Mouse (Mus musculus) midbrain, embryonic 13.5 days (tissue): ENCODE results near the gene Catsperd. TPM values are rescaled to one million over a fixed set of nuclear protein-coding genes. Genes with fewer than 3 reads are reported as not detected.
"Not testable (repeated sequence)": the region's sequence is repeated elsewhere in the genome, so short reads cannot be mapped to it uniquely, and the experiment has no call there.

Experiments
- ATAC-seq: fragments of 200-750 bp; cut with Nextera tagmentation; 2 replicates; pipeline ENCODE4 v1.8.0; 2017; ENCODE audit warnings: mild to moderate bottlenecking, moderate TSS enrichment, moderate library complexity
- H3K27ac ChIP-seq: fragments of 300-500 bp; sonication (generic); 2 replicates; pipeline ENCODE4 v1.5.1; 2015; ENCODE audit warnings: inconsistent platforms, mild to moderate bottlenecking, moderate library complexity
- H3K27me3 ChIP-seq: fragments of 300-500 bp; sonication (generic); 2 replicates; pipeline ENCODE4 v1.6.1; 2015; ENCODE audit warnings: mild to moderate bottlenecking, inconsistent platforms
- H3K36me3 ChIP-seq: fragments of 300-500 bp; sonication (generic); 2 replicates; pipeline ENCODE4 v1.6.1; 2015; ENCODE audit warnings: mild to moderate bottlenecking, inconsistent platforms
- H3K4me1 ChIP-seq: fragments of 300-500 bp; sonication (generic); replicated peaks from 2 replicates; pipeline ENCODE4 v1.6.1; 2015; ENCODE audit warnings: inconsistent platforms
- H3K4me2 ChIP-seq: fragments of 300-500 bp; sonication (generic); replicated peaks from 2 replicates; pipeline ENCODE4 v1.6.1; 2015; ENCODE audit warnings: moderate library complexity, mild to moderate bottlenecking, inconsistent platforms
- H3K4me3 ChIP-seq: fragments of 300-500 bp; sonication (generic); replicated peaks from 2 replicates; pipeline ENCODE4 v1.5.1; 2015; ENCODE audit warnings: mild to moderate bottlenecking, inconsistent platforms
- H3K9ac ChIP-seq: fragments of 300-500 bp; sonication (generic); replicated peaks from 2 replicates; pipeline ENCODE4 v1.6.1; 2015; ENCODE audit warnings: mild to moderate bottlenecking, inconsistent platforms
- H3K9me3 ChIP-seq: fragments of 300-500 bp; sonication (generic); 2 replicates; pipeline ENCODE4 v1.6.1; 2016; ENCODE audit warnings: mild to moderate bottlenecking, inconsistent platforms
- WGBS: fragments of 180-500 bp; shearing (Covaris S2); methylation state at CpG from one replicate; pipeline ENCODE4 v1.1.7; 2015; 5-methylcytosine and 5-hydroxymethylcytosine counted together
- polyA plus RNA-seq: library from polyadenylated mRNA; unstranded; fragments of >200 nt; fragmentation: Nextera tagmentation; extraction: Ambion mirVana; gene quantifications from 2 replicates; pipeline ENCODE4 v1.2.1, GENCODE M21; 2015

Gene Catsperd
- polyA plus RNA-seq, 1 experiment from 2014 or later: 2.0 TPM

DNA sequence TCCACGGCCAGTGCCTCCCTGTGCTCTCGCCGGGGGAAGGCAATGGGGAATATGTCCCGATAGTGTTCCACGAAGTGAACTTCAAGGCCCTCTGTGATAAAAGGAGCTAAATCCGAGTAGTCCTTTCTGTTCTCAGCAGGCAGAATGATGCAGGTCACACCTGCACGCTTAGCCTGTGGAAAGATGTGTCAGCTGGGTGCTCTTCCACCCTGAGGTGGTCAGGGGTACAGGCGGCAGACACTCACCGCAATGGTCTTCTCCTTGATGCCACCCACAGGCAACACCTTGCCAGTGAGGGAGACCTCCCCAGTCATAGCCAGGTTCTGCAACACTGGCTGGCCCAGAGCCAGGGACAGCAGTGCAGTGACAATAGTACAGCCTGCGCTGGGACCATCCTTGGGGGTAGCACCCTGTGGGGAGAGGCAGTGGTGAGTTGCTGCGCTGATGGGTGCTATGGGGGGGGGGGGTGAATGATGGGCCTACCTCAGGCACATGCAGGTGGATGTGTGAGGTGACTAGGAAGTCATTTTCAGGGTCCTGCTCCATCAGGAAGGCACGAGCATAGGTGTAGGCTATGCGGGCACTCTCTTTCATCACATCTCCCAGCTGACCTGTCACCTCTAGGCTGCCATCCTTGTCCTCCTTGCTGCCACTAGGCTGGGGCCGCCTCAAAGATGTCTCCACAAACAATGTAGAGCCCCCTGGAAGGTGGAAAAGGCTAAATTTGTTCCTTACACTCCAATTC, 13.4 kb upstream of the Catsperd start:
- Histone ChIP-seq H3K4me1 (peaks cover 41% of the 10 kb centered on the region), H3K27ac (no peak overlapping the region), H3K27me3 (no peaks in the 10 kb centered on the region), H3K4me3 (peak overlapping the region; percentile 73), H3K9me3 (no peaks in the 10 kb centered on the region), H3K9ac (peak overlapping the region; percentile 81), H3K4me2 (peak overlapping the region; percentile 83), H3K36me3 (peaks cover 54% of the 10 kb centered on the region)
- 35% methylated on average over 14 of the region's 14 CpGs for WGBS
- ATAC-seq: no peak

- peak overlapping the region; percentile 73 for H3K4me3 ChIP-seq
- no peaks in the 10 kb centered on the region for H3K9me3 ChIP-seq
- no peak for ATAC-seq
- H3K4me2 ChIP-seq: peak overlapping the region; percentile 83
- H3K9ac ChIP-seq: peak overlapping the region; percentile 81
- WGBS: 91% methylated on average over 11 of the region's 11 CpGs
- no peak overlapping the region for H3K27ac ChIP-seq
- peaks cover 61% of the 10 kb centered on the region for H3K36me3 ChIP-seq
- no peaks in the 10 kb centered on the region for H3K27me3 ChIP-seq
- peaks cover 38% of the 10 kb centered on the region for H3K4me1 ChIP-seq
These were observed 12.7 kb upstream of the Catsperd start for GRCm38 (mm10) chr17:56615136-56615784.

GRCm38 (mm10) chr17:56615792-56616191, 12.2 kb upstream of the Catsperd start:
- Histone ChIP-seq H3K4me3 (no peak overlapping the region), H3K36me3 (peaks cover 66% of the 10 kb centered on the region), H3K9me3 (no peaks in the 10 kb centered on the region), H3K9ac (no peak overlapping the region), H3K27ac (no peak overlapping the region), H3K27me3 (no peaks in the 10 kb centered on the region), H3K4me2 (no peak overlapping the region), H3K4me1 (peaks cover 33% of the 10 kb centered on the region)
- no peak for ATAC-seq
- 90% methylated on average over 4 of the region's 4 CpGs for WGBS

GRCm38 (mm10) chr17:56616725-56617124, 11.2 kb upstream of the Catsperd start:
- Histone ChIP-seq H3K36me3 (peaks cover 74% of the 10 kb centered on the region), H3K9ac (no peak overlapping the region), H3K4me2 (no peak overlapping the region), H3K4me1 (peaks cover 24% of the 10 kb centered on the region), H3K27ac (no peak overlapping the region), H3K9me3 (no peaks in the 10 kb centered on the region), H3K4me3 (no peak overlapping the region), H3K27me3 (no peaks in the 10 kb centered on the region)
- ATAC-seq: no peak
- 86% methylated on average over 3 of the region's 3 CpGs for WGBS

DNA sequence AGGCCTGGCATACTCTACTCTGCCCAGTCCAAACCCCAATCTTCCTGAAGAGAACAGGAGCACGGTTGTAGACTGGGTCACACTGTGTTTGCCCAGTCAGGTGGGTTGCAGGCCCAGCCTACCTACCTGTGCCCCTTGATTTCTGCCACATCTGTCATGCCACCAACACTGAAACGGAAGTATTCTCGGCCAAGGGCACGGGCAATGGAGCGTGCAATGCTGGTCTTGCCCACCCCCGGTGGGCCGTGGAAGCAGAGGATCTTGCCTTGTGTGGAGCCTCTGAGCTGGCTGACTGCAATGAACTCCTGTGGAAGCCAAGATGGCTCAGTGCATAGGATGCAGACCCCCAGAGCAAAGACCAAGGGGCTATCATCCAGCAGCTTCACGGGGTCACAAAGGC, 10.3 kb upstream of the Catsperd start:
- Histone ChIP-seq H3K4me1 (peaks cover 19% of the 10 kb centered on the region), H3K4me3 (no peak overlapping the region), H3K27me3 (no peaks in the 10 kb centered on the region), H3K27ac (no peak overlapping the region), H3K9ac (no peak overlapping the region), H3K36me3 (peaks cover 83% of the 10 kb centered on the region), H3K4me2 (no peak overlapping the region), H3K9me3 (no peaks in the 10 kb centered on the region)
- WGBS: 90% methylated on average over 8 of the region's 8 CpGs
- ATAC-seq: no peak

- 93% methylated on average over 3 of the region's 3 CpGs for WGBS
- H3K27me3 ChIP-seq: peaks cover 4% of the 10 kb centered on the region; the same call in 1 of the 2 replicates
- H3K9ac ChIP-seq: no peak overlapping the region
- no peak for ATAC-seq
- H3K4me1 ChIP-seq: peaks cover 27% of the 10 kb centered on the region
- H3K9me3 ChIP-seq: no peaks in the 10 kb centered on the region
- no peak overlapping the region for H3K27ac ChIP-seq
- peak overlapping the region; percentile 90 for H3K4me3 ChIP-seq
- peaks cover 38% of the 10 kb centered on the region for H3K36me3 ChIP-seq
- peak overlapping the region; percentile 93; the same call in 1 of the 2 replicates for H3K4me2 ChIP-seq
These were observed 2.4 kb upstream of the Catsperd start for GRCm38 (mm10) chr17:56625495-56625894.

- H3K4me1 ChIP-seq: peaks cover 27% of the 10 kb centered on the region
- peak overlapping the region; percentile 87 for H3K9ac ChIP-seq
- peak overlapping the region; percentile 93 for H3K4me2 ChIP-seq
- no peaks in the 10 kb centered on the region for H3K9me3 ChIP-seq
- peak overlapping the region; percentile 90 for H3K4me3 ChIP-seq
- peaks cover 4% of the 10 kb centered on the region; the same call in 1 of the 2 replicates for H3K27me3 ChIP-seq
- 1% methylated on average over 32 of the region's 32 CpGs for WGBS
- peaks cover 31% of the 10 kb centered on the region for H3K36me3 ChIP-seq
- peak overlapping the region; percentile 71; the same call in 1 of the 2 replicates for H3K27ac ChIP-seq
- ATAC-seq: no peak
These were observed 1.7 kb upstream of the Catsperd start for GRCm38 (mm10) chr17:56626260-56626659.

GRCm38 (mm10) chr17:56626754-56627470, 1.0 kb upstream of the Catsperd start, which contains the start of gene Lonp1:
Lonp1 (minus strand) TSS chr17:56626887.
- Histone ChIP-seq H3K36me3 (peaks cover 25% of the 10 kb centered on the region), H3K27ac (peak within 1 kb of the TSS; percentile 71), H3K4me2 (peak within 1 kb of the TSS; percentile 93), H3K4me1 (peaks cover 27% of the 10 kb centered on the region), H3K9me3 (no peaks in the 10 kb centered on the region), H3K27me3 (peaks cover 4% of the 10 kb centered on the region; the same call in 1 of the 2 replicates), H3K9ac (peak within 1 kb of the TSS; percentile 87), H3K4me3 (peak within 1 kb of the TSS; percentile 90)
- ATAC-seq: peak; percentile 93
- under 1% methylated on average over 51 of the region's 51 CpGs for WGBS

DNA sequence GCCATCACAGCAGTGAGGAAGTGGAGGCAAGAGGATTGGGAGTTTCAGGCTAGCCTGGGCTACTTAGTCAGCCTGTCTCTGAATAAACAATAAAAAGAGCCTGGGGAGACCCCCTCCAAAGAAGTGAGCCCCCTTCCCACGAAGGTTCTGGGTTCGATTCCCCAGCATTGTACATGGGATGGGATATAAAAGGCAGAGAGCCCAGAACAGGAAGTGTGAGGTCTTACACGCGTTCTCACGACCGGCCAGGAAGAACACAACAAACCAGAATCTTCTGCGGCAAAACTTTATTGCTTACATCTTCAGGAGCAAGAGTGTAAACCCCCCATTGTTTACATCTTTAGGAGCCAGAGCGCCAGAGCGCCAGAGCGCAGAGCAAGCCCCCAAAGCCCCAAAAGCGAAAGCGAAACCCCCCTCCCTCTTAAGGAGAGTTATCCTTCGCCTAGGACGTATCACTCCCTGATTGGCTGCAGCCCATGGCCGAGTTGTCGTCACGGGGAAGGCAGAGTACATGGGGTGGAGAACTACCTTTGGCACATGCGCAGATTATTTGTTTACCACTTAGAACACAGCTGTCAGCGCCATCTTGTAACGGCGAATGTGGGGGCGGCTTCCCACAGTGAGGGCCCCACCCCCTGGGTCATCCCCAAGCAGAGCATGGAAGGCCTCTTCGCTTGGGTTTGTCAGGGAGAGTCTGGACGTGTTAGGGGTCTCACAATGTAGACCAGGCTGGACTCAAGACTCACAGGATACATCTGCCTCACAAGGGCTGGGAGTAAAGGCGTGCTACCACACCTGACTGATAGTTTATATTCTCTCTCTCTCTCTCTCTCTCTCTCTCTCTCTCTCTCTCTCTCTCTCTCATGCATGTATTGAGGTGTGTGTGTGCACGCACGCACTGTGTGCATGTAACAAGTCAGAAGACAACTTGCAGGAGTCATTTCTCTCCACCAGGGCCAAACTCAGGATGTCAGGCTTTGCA, 2.1 kb downstream of the Catsperd start:
- H3K4me1 ChIP-seq: peaks cover 23% of the 10 kb centered on the region
- not testable (repeated sequence) for H3K9me3 ChIP-seq, H3K4me3 ChIP-seq, ATAC-seq, H3K27me3 ChIP-seq, H3K36me3 ChIP-seq, H3K9ac ChIP-seq, H3K27ac ChIP-seq, H3K4me2 ChIP-seq
- WGBS: 85% methylated on average over 27 of the region's 27 CpGs

DNA sequence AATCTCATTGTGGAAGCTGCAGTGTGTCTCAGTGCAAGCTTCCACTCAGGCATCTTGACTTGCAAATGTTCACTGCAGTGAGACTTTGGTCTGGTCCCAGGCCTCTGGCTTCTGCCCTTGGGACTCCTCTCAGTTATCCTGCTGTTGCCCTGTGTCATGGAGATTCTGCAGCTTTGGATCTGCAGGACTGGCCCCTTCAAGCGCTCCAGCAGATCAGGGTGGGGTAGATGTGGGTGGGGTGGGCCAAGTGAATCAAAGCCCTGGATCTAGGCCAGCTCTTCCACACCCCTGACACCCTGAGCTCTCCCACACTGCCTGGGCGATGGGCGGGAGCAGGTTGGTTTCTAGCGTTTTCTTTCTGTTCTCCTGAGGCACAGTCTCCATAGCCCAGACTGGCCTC, 3.9 kb downstream of the Catsperd start:
- peaks cover 4% of the 10 kb centered on the region; the same call in 1 of the 2 replicates for H3K27me3 ChIP-seq
- no peak overlapping the region for H3K27ac ChIP-seq
- H3K9me3 ChIP-seq: no peaks in the 10 kb centered on the region
- H3K4me2 ChIP-seq: no peak overlapping the region
- ATAC-seq: no peak
- H3K9ac ChIP-seq: no peak overlapping the region
- H3K4me1 ChIP-seq: peaks cover 11% of the 10 kb centered on the region
- H3K36me3 ChIP-seq: no peaks in the 10 kb centered on the region
- WGBS: 59% methylated on average over 4 of the region's 4 CpGs
- no peak overlapping the region for H3K4me3 ChIP-seq

GRCm38 (mm10) chr17:56634023-56634422, 6.1 kb downstream of the Catsperd start:
- Histone ChIP-seq H3K9me3 (no peaks in the 10 kb centered on the region), H3K9ac (no peak overlapping the region), H3K4me1 (no peaks in the 10 kb centered on the region), H3K27me3 (no peaks in the 10 kb centered on the region), H3K36me3 (no peaks in the 10 kb centered on the region), H3K4me2 (no peak overlapping the region), H3K4me3 (no peak overlapping the region), H3K27ac (no peak overlapping the region)
- 86% methylated on average over 6 of the region's 6 CpGs for WGBS
- no peak for ATAC-seq
